Mouse (Mus musculus) adrenal gland, postnatal 4 days (tissue): ENCODE measurements around the gene Scn4b. TPM values are rescaled to one million over a fixed set of nuclear protein-coding genes. Genes with fewer than 3 reads are reported as not detected.

Experiments used
- DNase-seq, 2 experiments: peaks; one replicate each; pipeline ENCODE4 v3.0.0; 2021 to 2022; ENCODE audit warnings: low spot score in 2 of 2, mixed read lengths in 2 of 2
- total RNA-seq, 2 experiments: library from RNA; stranded (reverse); gene quantifications; 2 replicates each; pipeline ENCODE4 v1.2.3; 2021

Gene Scn4b
- total RNA-seq, 2 experiments from 2014 or later = 2.6 to 3.0 TPM

DNA sequence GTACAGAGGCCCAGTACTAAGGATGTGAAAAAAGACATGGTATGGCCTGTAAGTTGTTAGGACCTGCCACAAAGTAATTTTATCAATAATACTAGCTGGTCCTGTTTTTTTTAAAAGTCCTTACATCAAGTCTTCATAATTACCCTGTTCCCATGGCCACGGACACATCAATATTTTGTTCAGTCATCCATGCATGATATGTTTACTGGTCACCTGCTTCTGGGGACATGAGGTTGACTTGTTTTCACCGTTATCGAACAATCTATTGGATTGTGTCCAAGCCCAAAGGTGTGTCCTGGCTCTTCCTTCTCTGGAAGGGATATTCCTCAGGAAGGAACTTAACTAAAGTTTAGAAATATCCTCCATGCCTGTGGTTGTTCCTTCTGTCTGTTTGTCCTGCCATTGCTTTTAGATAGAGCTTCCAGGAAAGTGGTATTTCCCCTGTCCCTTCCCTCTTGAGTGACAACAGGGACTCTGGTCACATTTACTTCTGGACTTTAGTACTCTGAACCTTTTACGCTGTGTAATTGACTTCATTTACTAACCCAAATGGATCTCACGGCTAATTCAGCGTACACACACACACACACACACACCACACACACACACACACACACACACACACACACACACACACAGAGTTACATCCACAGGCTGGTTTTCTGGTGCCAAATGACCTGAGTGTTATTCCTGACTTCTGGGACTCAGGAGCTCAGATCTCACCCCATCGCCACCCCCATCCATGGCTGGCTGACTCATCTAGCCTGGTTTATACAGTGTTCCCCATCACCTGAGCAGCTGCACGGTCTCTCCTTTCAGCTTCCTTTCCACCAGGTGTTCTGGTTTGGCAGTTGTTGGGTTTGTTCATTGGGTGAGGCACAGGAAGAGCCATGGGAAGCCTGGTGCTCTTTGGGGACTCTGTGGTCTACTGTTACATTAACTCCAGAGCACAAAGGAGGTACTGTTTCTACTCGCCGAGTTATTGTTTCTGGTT, 50.7 kb downstream of the Scn4b start:
- no peak for DNase-seq

DNA sequence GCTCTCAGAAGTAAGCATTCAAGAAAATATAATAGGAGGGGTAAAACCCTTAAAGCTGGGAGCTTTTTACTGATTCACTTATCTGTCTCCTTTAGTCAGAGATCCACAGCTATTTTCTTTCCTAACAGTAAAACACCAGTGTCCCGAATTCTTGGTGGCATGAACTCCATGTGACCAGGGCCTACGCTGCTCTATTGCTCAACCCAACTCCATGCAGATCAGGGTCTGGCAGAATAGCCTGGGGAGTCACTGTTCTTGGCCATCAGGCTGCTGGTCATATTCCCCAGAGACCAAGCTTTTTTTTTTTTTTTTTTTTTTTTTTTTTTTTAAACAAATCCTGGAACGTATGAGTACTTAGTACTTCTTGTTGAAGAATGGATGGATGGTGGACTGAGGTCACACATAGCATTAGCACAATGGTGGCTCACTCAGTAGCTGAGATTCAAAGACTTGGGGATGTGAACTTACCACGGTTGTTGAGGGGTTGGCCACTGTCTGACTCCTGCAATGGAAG, 51.5 kb downstream of the Scn4b start:
- no peak for DNase-seq

DNA sequence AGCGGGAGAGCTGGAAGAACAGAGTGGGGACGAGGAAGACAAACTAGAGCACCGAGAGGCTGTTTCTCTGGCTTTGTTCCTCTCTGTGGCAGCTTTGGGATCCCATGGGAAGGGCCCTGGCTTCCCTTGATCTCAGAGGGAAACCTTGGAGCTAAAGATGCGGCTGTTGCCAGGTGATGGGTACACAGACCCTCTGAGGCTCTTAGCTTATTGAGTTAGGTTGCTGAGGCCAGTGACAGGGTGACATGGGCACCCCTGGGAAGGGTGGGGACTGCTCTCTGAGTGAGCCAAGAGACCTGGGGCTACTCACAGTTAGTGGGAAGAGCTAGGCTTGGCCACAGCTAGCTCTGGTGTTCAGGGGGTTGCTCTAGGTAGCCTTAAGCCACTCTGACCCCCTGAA, 57.3 kb downstream of the Scn4b start:
- no peak for DNase-seq

DNA sequence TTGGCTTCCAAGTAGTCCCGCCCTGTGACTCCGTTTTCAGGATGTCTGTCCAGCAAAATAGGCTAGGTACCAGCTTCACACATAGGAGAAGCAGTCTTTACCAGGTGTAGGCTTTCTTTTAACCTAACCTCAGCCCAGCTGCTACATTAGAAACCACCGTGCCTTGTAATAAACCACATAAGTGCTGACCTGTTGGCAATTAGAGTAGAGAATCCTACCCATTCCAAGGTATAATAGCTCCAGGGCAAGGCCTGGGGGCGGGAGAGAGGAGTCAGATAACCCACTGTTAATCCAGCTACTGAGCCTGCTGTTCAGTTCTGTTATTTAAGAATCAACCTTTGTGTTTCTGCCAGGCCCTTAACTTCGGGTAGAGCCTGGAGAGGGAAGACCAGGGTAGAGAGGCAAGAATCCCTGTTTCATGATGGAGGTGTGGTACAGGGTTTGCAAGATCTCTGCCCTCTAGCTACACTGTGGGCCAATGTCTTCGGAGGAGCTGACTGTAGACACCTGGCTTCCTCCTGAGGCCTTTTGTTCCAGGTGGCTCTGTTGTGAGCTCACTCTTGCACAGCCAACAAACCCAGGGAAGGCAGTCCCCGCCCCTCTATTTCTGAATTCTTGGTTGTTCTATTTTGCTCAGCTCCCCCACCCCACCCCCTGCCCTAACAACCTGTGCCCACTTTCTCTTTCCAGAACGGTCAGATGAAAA, 58.1 kb downstream of the Scn4b start:
- DNase-seq = no peak

DNA sequence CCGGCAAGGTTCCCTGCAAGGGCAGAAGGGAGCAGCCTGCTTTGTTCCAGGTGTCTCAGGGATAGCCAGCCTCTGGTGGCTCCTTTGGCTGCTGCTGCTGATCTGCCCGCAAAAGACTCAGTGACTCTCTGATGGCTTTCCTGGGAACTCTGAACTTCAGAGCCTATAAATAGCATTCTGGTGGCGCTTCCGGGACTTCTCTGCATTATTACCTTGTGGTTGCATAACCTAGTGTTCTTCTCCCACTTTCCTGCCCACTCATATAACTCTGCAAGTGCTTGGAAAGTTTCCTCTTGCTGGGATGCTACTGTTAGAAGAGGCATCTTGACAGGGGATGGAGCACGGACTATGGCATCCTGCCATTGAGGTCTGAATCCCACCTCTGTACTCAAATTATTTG, 59.4 kb downstream of the Scn4b start:
- no peak for DNase-seq

DNA sequence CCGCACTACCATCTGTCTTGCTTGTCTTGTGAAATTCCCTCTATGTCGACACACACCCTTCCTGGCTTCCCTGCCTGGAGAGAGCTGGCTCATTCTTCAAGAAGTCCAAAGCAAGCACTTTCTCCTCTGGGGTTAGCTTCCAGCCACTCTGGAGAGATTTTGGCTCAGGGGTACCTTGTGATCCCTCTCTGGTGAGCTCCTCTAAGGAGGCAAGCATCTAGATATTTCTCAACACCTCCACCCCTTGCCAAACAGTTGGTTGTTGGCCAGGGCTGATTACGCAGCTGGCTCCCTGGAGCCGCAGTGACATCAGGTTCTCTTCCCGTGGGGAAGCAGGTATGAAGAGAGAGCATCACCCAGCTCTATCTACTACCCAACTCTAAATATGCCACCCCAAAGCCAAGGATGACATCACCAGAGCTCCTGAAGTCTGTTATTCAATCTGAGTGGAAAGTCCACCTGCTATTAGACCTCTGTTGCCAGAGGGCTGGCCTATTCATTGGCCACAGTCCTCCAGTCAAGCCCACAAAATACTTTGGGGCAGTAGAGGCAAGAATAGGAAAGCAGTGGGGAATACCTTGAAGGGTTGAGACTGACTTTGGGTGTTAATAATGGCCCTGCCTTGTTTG, 63.2 kb downstream of the Scn4b start:
- DNase-seq = no peak

DNA sequence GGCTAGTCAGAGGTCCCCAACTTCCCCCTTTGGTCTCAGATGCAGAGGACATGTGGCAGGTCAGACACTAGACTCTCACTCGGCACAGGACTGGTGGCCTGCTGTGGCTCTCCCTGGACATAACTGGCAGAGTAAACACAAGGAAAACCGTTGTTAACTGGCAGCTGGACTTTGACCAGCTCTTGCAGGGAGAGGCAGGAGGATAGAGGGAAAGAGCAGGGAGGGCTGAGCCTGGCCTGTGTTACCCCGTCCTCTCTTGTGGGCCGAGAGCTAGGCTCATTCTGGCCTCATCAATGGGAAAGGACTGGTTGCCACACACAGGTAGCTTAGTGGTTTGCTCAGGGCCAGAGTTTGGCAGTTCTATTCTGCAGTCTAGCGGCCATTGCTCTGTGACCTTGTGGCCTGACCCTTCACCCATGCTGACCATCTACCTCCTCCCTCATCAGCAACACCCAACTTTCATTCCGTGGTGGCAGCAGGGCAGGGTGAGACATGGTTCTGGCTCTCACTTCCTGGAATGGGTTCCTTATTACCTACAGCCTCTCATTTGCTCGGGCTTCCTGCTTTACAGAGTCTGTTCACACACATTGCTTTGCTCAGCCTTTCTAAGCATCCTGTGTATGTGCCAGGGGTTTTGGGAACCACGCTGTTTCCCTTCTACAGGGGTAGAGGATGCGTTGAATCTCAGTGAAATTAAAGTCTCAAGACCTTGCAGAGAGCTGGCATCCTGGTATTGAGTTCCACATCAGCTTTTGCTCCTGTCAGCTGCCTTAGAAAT, 64.0 kb downstream of the Scn4b start:
- no peak for DNase-seq

Other genes with a start within 250 kb of the Scn4b start
- gene Atp5l, start 217.7 kb upstream of the Scn4b start, total RNA-seq = 100 to 1,000 TPM; 458 to 535 TPM
- gene Ube4a, start 172.8 kb upstream of the Scn4b start, total RNA-seq = 10 to 100 TPM; 81.6 to 90.5 TPM
- under 1 TPM in 1 of 2 experiments, not detected in 1; 0.76 TPM for gene Cd3g, start 158.0 kb upstream of the Scn4b start, total RNA-seq
- gene Cd3d, start 156.6 kb upstream of the Scn4b start, total RNA-seq = under 1 TPM in 1 of 2 experiments, not detected in 1; 0.87 TPM
- gene Cd3e, start 128.8 kb upstream of the Scn4b start, total RNA-seq = under 1 TPM in 1 of 2 experiments, not detected in 1; 0.93 TPM
- 1 to 10 TPM; 7.2 to 7.4 TPM for gene Mpzl2, start 98.6 kb upstream of the Scn4b start, total RNA-seq
- gene Mpzl3, start 83.2 kb upstream of the Scn4b start, total RNA-seq = 1 to 10 TPM; 3.6 to 5.1 TPM
- gene Jaml, start 59.2 kb upstream of the Scn4b start, total RNA-seq = 1 to 10 TPM; 1.2 to 1.6 TPM
- 1 to 10 TPM; 6.6 to 7.9 TPM for gene Scn2b, start 20.6 kb upstream of the Scn4b start, total RNA-seq
- gene BC049352, start 43.6 kb downstream of the Scn4b start, total RNA-seq = under 1 TPM in 1 of 2 experiments, not detected in 1; 0.17 TPM
- under 1 TPM in 1 of 2 experiments, not detected in 1; 0.50 TPM for gene Tmprss4, start 65.7 kb downstream of the Scn4b start, total RNA-seq
- 1 to 10 TPM; 2.6 to 2.7 TPM for gene Il10ra, start 130.8 kb downstream of the Scn4b start, total RNA-seq
- under 1 TPM; 0.17 to 0.28 TPM for gene Tmprss13, start 180.7 kb downstream of the Scn4b start, total RNA-seq
- gene Fxyd6, start 231.8 kb downstream of the Scn4b start, total RNA-seq = 100 to 1,000 TPM; 123 to 137 TPM